Mouse (Mus musculus): Measurements from ENCODE around the gene Apoa4.

DNA sequence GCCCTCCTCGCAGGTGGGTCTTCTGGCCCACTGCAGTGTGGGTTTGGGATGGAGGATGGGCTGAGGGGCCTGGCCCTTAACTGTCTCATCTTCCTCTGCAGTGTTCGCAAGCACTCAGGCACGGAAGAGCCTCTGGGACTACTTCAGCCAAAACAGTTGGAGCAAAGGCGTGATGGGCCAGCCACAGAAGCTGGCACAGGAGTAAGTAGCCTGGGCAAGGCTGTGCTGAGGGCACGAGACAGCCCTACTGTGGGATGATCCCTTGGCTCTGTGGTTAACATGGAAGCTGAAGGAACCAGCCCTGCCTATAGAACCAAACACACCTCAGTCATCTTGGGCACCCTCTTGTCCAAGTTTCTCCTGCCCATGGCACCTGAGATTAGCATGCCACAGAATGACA lies 28.6 kb downstream of the Apoa4 start:
- TF ChIP-seq CTCF (IDR thresholded peaks at IDR 0.05; ENCODE audit: borderline replicate concordance, insufficient read depth, low read depth, low read length), result no peak
- TF ChIP-seq POLR2A (IDR thresholded peaks at IDR 0.05; ENCODE audit: borderline replicate concordance, insufficient read depth, low read length), result no peak
